Mouse (Mus musculus) hindbrain, embryonic 12.5 days (tissue): Measurements from ENCODE around the gene Atp8b2. TPM values are rescaled to one million over a fixed set of nuclear protein-coding genes. Genes with fewer than 3 reads are reported as not detected.

Experiments used
- ATAC-seq: fragments of 200-750 bp; cut with Nextera tagmentation; 2 replicates; pipeline ENCODE4 v1.8.0; 2017; ENCODE audit warnings: moderate TSS enrichment; ENCODE audit not compliant: low FRiP score
- H3K27ac ChIP-seq: fragments of 300-500 bp; sonication (generic); 2 replicates; pipeline ENCODE4 v1.5.1; 2016; ENCODE audit warnings: mild to moderate bottlenecking
- H3K27me3 ChIP-seq: fragments of 300-500 bp; sonication (generic); 2 replicates; pipeline ENCODE4 v1.6.1; 2016; ENCODE audit warnings: mild to moderate bottlenecking
- H3K36me3 ChIP-seq: fragments of 300-500 bp; sonication (generic); 2 replicates; pipeline ENCODE4 v1.6.1; 2016; ENCODE audit warnings: mild to moderate bottlenecking
- H3K4me1 ChIP-seq: fragments of 300-500 bp; sonication (generic); 2 replicates; pipeline ENCODE4 v1.6.1; 2016
- H3K4me2 ChIP-seq: fragments of 300-500 bp; sonication (generic); replicated peaks from 2 replicates; pipeline ENCODE4 v1.6.1; 2016; ENCODE audit warnings: mild to moderate bottlenecking
- H3K4me3 ChIP-seq: fragments of 300-500 bp; sonication (generic); 2 replicates; pipeline ENCODE4 v1.5.1; 2016; ENCODE audit warnings: mild to moderate bottlenecking
- H3K9ac ChIP-seq: fragments of 300-500 bp; sonication (generic); 2 replicates; pipeline ENCODE4 v1.6.1; 2016; ENCODE audit warnings: mild to moderate bottlenecking, moderate library complexity
- H3K9me3 ChIP-seq: fragments of 300-500 bp; sonication (generic); replicated peaks from 2 replicates; pipeline ENCODE4 v1.6.1; 2016; ENCODE audit warnings: mild to moderate bottlenecking
- WGBS: fragments of 180-500 bp; shearing (Covaris S2); methylation state at CpG from one replicate; pipeline ENCODE4 v1.1.7; 2016; 5-methylcytosine and 5-hydroxymethylcytosine counted together
- polyA plus RNA-seq: library from polyadenylated mRNA; unstranded; fragments of >200 nt; fragmentation: Nextera tagmentation; extraction: Ambion mirVana; gene quantifications from 2 replicates; pipeline ENCODE4 v1.2.1, GENCODE M21; 2016

Gene Atp8b2
- polyA plus RNA-seq, 1 experiment from 2014 or later = 22.8 TPM

GRCm38 (mm10) chr3:89968509-89968908 lies 5.2 kb upstream of the Atp8b2 start:
- Histone ChIP-seq H3K9ac (no peak overlapping the region), H3K4me2 (no peak overlapping the region), H3K27ac (no peak overlapping the region), H3K4me3 (no peak overlapping the region), H3K36me3 (no peaks in the 10 kb centered on the region; the same call in 1 of the 2 replicates), H3K27me3 (no peaks in the 10 kb centered on the region), H3K4me1 (peaks cover 10% of the 10 kb centered on the region), H3K9me3 (no peaks in the 10 kb centered on the region)
- ATAC-seq = no peak
- 77% methylated on average over 7 of the region's 7 CpGs for WGBS

- no peak overlapping the region for H3K27ac ChIP-seq
- ATAC-seq = no peak
- H3K9me3 ChIP-seq = no peaks in the 10 kb centered on the region
- WGBS = 79% methylated on average over 4 of the region's 4 CpGs
- no peaks in the 10 kb centered on the region; the same call in 1 of the 2 replicates for H3K36me3 ChIP-seq
- no peaks in the 10 kb centered on the region for H3K27me3 ChIP-seq
- H3K9ac ChIP-seq = no peak overlapping the region
- no peak overlapping the region for H3K4me2 ChIP-seq
- no peak overlapping the region for H3K4me3 ChIP-seq
- peaks cover 14% of the 10 kb centered on the region for H3K4me1 ChIP-seq
Measured at GRCm38 (mm10) chr3:89966946-89967345, 3.6 kb upstream of the Atp8b2 start.

GRCm38 (mm10) chr3:89965972-89966371 lies 2.7 kb upstream of the Atp8b2 start:
- no peak overlapping the region for H3K27ac ChIP-seq
- no peaks in the 10 kb centered on the region for H3K27me3 ChIP-seq
- WGBS = 94% methylated on average over 5 of the region's 5 CpGs
- no peak for ATAC-seq
- no peaks in the 10 kb centered on the region for H3K9me3 ChIP-seq
- H3K36me3 ChIP-seq = no peaks in the 10 kb centered on the region; the same call in 1 of the 2 replicates
- H3K9ac ChIP-seq = no peak overlapping the region
- H3K4me3 ChIP-seq = no peak overlapping the region
- no peak overlapping the region for H3K4me2 ChIP-seq
- peaks cover 24% of the 10 kb centered on the region for H3K4me1 ChIP-seq

GRCm38 (mm10) chr3:89965557-89965956 lies 2.2 kb upstream of the Atp8b2 start:
- Histone ChIP-seq H3K27me3 (no peaks in the 10 kb centered on the region), H3K4me2 (no peak overlapping the region), H3K9me3 (no peaks in the 10 kb centered on the region), H3K9ac (no peak overlapping the region), H3K36me3 (no peaks in the 10 kb centered on the region; the same call in 1 of the 2 replicates), H3K4me3 (no peak overlapping the region), H3K4me1 (peaks cover 28% of the 10 kb centered on the region), H3K27ac (no peak overlapping the region)
- WGBS = 94% methylated on average over 8 of the region's 8 CpGs
- ATAC-seq = no peak

- Histone ChIP-seq H3K4me2 (peak overlapping the region; percentile 97), H3K9ac (peak overlapping the region; percentile 96), H3K27ac (peak overlapping the region; percentile 92), H3K4me3 (peak overlapping the region; percentile 84), H3K27me3 (no peaks in the 10 kb centered on the region), H3K36me3 (peaks cover 2% of the 10 kb centered on the region), H3K4me1 (peaks cover 42% of the 10 kb centered on the region), H3K9me3 (no peaks in the 10 kb centered on the region)
- WGBS = 37% methylated on average over 22 of the region's 22 CpGs
- ATAC-seq = no peak
Measured at GRCm38 (mm10) chr3:89963926-89964739, 825 bp upstream of the Atp8b2 start.

GRCm38 (mm10) chr3:89962751-89963220 lies 522 bp downstream of the Atp8b2 start:
- no peaks in the 10 kb centered on the region for H3K9me3 ChIP-seq
- H3K27ac ChIP-seq = peak overlapping the region; percentile 92
- WGBS = under 1% methylated on average over 30 of the region's 30 CpGs
- H3K4me3 ChIP-seq = peak overlapping the region; percentile 84
- peak overlapping the region; percentile 97 for H3K4me2 ChIP-seq
- H3K36me3 ChIP-seq = peaks cover 15% of the 10 kb centered on the region
- H3K4me1 ChIP-seq = peaks cover 49% of the 10 kb centered on the region
- peak overlapping the region; percentile 96 for H3K9ac ChIP-seq
- ATAC-seq = peak; percentile 35
- H3K27me3 ChIP-seq = no peaks in the 10 kb centered on the region

GRCm38 (mm10) chr3:89962059-89962750 lies 1.1 kb downstream of the Atp8b2 start:
- Histone ChIP-seq H3K27ac (peak overlapping the region; percentile 92), H3K9me3 (no peaks in the 10 kb centered on the region), H3K4me1 (peaks cover 49% of the 10 kb centered on the region), H3K4me2 (peak overlapping the region; percentile 97), H3K27me3 (no peaks in the 10 kb centered on the region), H3K36me3 (peaks cover 21% of the 10 kb centered on the region), H3K9ac (peak overlapping the region; percentile 96), H3K4me3 (peak overlapping the region; percentile 84)
- WGBS = 11% methylated on average over 14 of the region's 14 CpGs
- no peak for ATAC-seq

- Histone ChIP-seq H3K4me1 (peaks cover 49% of the 10 kb centered on the region), H3K4me3 (peak overlapping the region; percentile 84), H3K36me3 (peaks cover 28% of the 10 kb centered on the region), H3K27me3 (no peaks in the 10 kb centered on the region), H3K9me3 (no peaks in the 10 kb centered on the region), H3K27ac (no peak overlapping the region), H3K4me2 (peak overlapping the region; percentile 97), H3K9ac (peak overlapping the region; percentile 96)
- 60% methylated on average over 4 of the region's 4 CpGs for WGBS
- no peak for ATAC-seq
Measured at GRCm38 (mm10) chr3:89961436-89961835, 1.9 kb downstream of the Atp8b2 start.

GRCm38 (mm10) chr3:89960469-89960868 lies 2.8 kb downstream of the Atp8b2 start:
- 0% methylated on average over 30 of the region's 30 CpGs for WGBS
- peak; percentile 88 for ATAC-seq
- Histone ChIP-seq H3K4me1 (peaks cover 49% of the 10 kb centered on the region), H3K27ac (peak overlapping the region; percentile 49), H3K4me2 (peak overlapping the region; percentile 97), H3K27me3 (no peaks in the 10 kb centered on the region), H3K9me3 (no peaks in the 10 kb centered on the region), H3K9ac (peak overlapping the region; percentile 96), H3K4me3 (peak overlapping the region; percentile 84), H3K36me3 (peaks cover 38% of the 10 kb centered on the region)

- Histone ChIP-seq H3K4me1 (peaks cover 40% of the 10 kb centered on the region), H3K27ac (no peak overlapping the region), H3K27me3 (no peaks in the 10 kb centered on the region), H3K9me3 (no peaks in the 10 kb centered on the region), H3K4me2 (peak overlapping the region; percentile 97), H3K4me3 (0 out of 2 replicates have a peak overlapping the region, but pooled peaks have one; percentile 84), H3K36me3 (peaks cover 48% of the 10 kb centered on the region), H3K9ac (0 out of 2 replicates have a peak overlapping the region, but pooled peaks have one; percentile 28)
- no peak for ATAC-seq
- 76% methylated on average over 4 of the region's 4 CpGs for WGBS
Measured at GRCm38 (mm10) chr3:89959435-89959834, 3.9 kb downstream of the Atp8b2 start.

GRCm38 (mm10) chr3:89957880-89958279 lies 5.4 kb downstream of the Atp8b2 start:
- no peak overlapping the region for H3K4me2 ChIP-seq
- H3K9me3 ChIP-seq = no peaks in the 10 kb centered on the region
- H3K36me3 ChIP-seq = peaks cover 61% of the 10 kb centered on the region
- no peak overlapping the region for H3K27ac ChIP-seq
- WGBS = 93% methylated on average over 9 of the region's 9 CpGs
- no peak overlapping the region for H3K9ac ChIP-seq
- ATAC-seq = no peak
- no peaks in the 10 kb centered on the region for H3K27me3 ChIP-seq
- peaks cover 40% of the 10 kb centered on the region for H3K4me1 ChIP-seq
- no peak overlapping the region for H3K4me3 ChIP-seq

- Histone ChIP-seq H3K27ac (no peak overlapping the region), H3K9me3 (no peaks in the 10 kb centered on the region), H3K4me3 (no peak overlapping the region), H3K36me3 (peaks cover 76% of the 10 kb centered on the region), H3K27me3 (no peaks in the 10 kb centered on the region), H3K9ac (no peak overlapping the region), H3K4me2 (no peak overlapping the region), H3K4me1 (peaks cover 30% of the 10 kb centered on the region)
- 95% methylated on average over 7 of the region's 7 CpGs for WGBS
- ATAC-seq = no peak
Measured at GRCm38 (mm10) chr3:89956177-89956971, 6.9 kb downstream of the Atp8b2 start.
